Mouse (Mus musculus) E14TG2a.4 (cell line): ENCODE data around the gene Gm49450.
"Not testable (repeated sequence)": the region's sequence is repeated elsewhere in the genome, so short reads cannot be mapped to it uniquely, and the experiment has no call there.

Experiments
- H3K27me3 ChIP-seq: 2 replicates; pipeline ENCODE4 v1.6.1; 2014; ENCODE audit warnings: low read length, control low read depth; ENCODE audit not compliant: insufficient read depth
- H3K36me3 ChIP-seq: 2 replicates; pipeline ENCODE4 v1.6.1; 2014; ENCODE audit warnings: low read length, control low read depth; ENCODE audit not compliant: insufficient read depth
- H3K4me1 ChIP-seq: replicated peaks from 2 replicates; pipeline ENCODE4 v1.6.1; 2014; ENCODE audit warnings: low read depth, low read length, control low read depth
- H3K4me3 ChIP-seq: replicated peaks from 2 replicates; pipeline ENCODE4 v1.5.1; 2014; ENCODE audit warnings: mild to moderate bottlenecking, low read length
- H3K9me3 ChIP-seq: 2 replicates; pipeline ENCODE4 v1.6.1; 2014; ENCODE audit warnings: low read length, control low read depth
- CTCF ChIP-seq: conservative IDR thresholded peaks from 2 replicates; pipeline ENCODE4 v1.5.1; 2014; ENCODE audit warnings: low read length
- NANOG ChIP-seq: IDR thresholded peaks from 2 replicates; pipeline ENCODE4 v1.6.1; 2014; ENCODE audit warnings: borderline replicate concordance, low read length, mixed read lengths
- POU5F1 ChIP-seq: IDR thresholded peaks from 2 replicates; pipeline ENCODE4 v1.6.1; 2014; ENCODE audit warnings: low read length, borderline replicate concordance

The Gm49450 gene

GRCm38 (mm10) chr15:98941539-98941938 is 11.8 kb downstream of the Gm49450 start:
- H3K4me1 ChIP-seq = peaks cover 44% of the 10 kb centered on the region
- TF ChIP-seq CTCF = no peak
- TF ChIP-seq POU5F1 = no peak
- no peak for TF ChIP-seq NANOG
- no peaks in the 10 kb centered on the region for H3K27me3 ChIP-seq

GRCm38 (mm10) chr15:98940816-98941215 is 12.5 kb downstream of the Gm49450 start:
- TF ChIP-seq NANOG = no peak
- no peak for TF ChIP-seq CTCF
- no peak for TF ChIP-seq POU5F1
- Histone ChIP-seq H3K9me3 (no peaks in the 10 kb centered on the region), H3K36me3 (peaks cover 20% of the 10 kb centered on the region), H3K4me1 (peaks cover 48% of the 10 kb centered on the region), H3K27me3 (no peaks in the 10 kb centered on the region), H3K4me3 (no peak overlapping the region)

More at GRCm38 (mm10) chr15:98941539-98941938, 11.8 kb downstream of the Gm49450 start:
- H3K4me3 ChIP-seq = no peak overlapping the region
- H3K36me3 ChIP-seq = peaks cover 20% of the 10 kb centered on the region
- no peaks in the 10 kb centered on the region for H3K9me3 ChIP-seq

GRCm38 (mm10) chr15:98934217-98934839 is 19.0 kb downstream of the Gm49450 start, which contains the start of gene Tuba1b:
Tuba1b (minus strand) TSS chr15:98934565.
- Histone ChIP-seq H3K36me3 (peaks cover 39% of the 10 kb centered on the region), H3K27me3 (no peaks in the 10 kb centered on the region), H3K4me3 (peak within 1 kb of the TSS; percentile 96), H3K4me1 (peaks cover 37% of the 10 kb centered on the region), H3K9me3 (no peaks in the 10 kb centered on the region)
- TF ChIP-seq CTCF (no peak), POU5F1 (no peak), NANOG (no peak)

GRCm38 (mm10) chr15:98933833-98934216 is 19.5 kb downstream of the Gm49450 start:
- H3K27me3 ChIP-seq = no peaks in the 10 kb centered on the region
- H3K36me3 ChIP-seq = peaks cover 34% of the 10 kb centered on the region
- peak overlapping the region; percentile 96 for H3K4me3 ChIP-seq
- TF ChIP-seq POU5F1 (no peak), CTCF (no peak), NANOG (no peak)
- H3K4me1 ChIP-seq = peaks cover 42% of the 10 kb centered on the region
- no peaks in the 10 kb centered on the region for H3K9me3 ChIP-seq

- peak overlapping the region; percentile 96 for H3K4me3 ChIP-seq
- peaks cover 48% of the 10 kb centered on the region for H3K4me1 ChIP-seq
- H3K36me3 ChIP-seq = peaks cover 33% of the 10 kb centered on the region
- not testable (repeated sequence) for H3K27me3 ChIP-seq, H3K9me3 ChIP-seq
Measured at GRCm38 (mm10) chr15:98933004-98933671, 20.2 kb downstream of the Gm49450 start.

GRCm38 (mm10) chr15:98930998-98931397 is 22.4 kb downstream of the Gm49450 start:
- H3K27me3 ChIP-seq = no peaks in the 10 kb centered on the region
- no peak for TF ChIP-seq POU5F1
- no peak for TF ChIP-seq CTCF
- no peak for TF ChIP-seq NANOG
- H3K36me3 ChIP-seq = peaks cover 26% of the 10 kb centered on the region
- H3K4me3 ChIP-seq = no peak overlapping the region; the same call in 1 of the 2 replicates
- 0 out of 2 replicates have a peak, but pooled peaks cover 5% of the 10 kb centered on the region for H3K9me3 ChIP-seq
- H3K4me1 ChIP-seq = peaks cover 36% of the 10 kb centered on the region

GRCm38 (mm10) chr15:98930017-98930734 is 23.2 kb downstream of the Gm49450 start:
- TF ChIP-seq POU5F1 (no peak), NANOG (no peak), CTCF (no peak)
- Histone ChIP-seq H3K36me3 (peaks cover 26% of the 10 kb centered on the region), H3K9me3 (0 out of 2 replicates have a peak, but pooled peaks cover 6% of the 10 kb centered on the region), H3K4me3 (no peak overlapping the region), H3K4me1 (peaks cover 30% of the 10 kb centered on the region), H3K27me3 (no peaks in the 10 kb centered on the region)

- H3K4me1 ChIP-seq = peaks cover 30% of the 10 kb centered on the region
- TF ChIP-seq NANOG = no peak
- TF ChIP-seq CTCF = peak; percentile 50
- no peak for TF ChIP-seq POU5F1
Measured at GRCm38 (mm10) chr15:98928598-98929240, 24.6 kb downstream of the Gm49450 start.

More at GRCm38 (mm10) chr15:98928598-98929240, 24.6 kb downstream of the Gm49450 start:
- H3K9me3 ChIP-seq = 0 out of 2 replicates have a peak, but pooled peaks cover 6% of the 10 kb centered on the region
- 0 out of 2 replicates have a peak overlapping the region, but pooled peaks have one; percentile 13 for H3K4me3 ChIP-seq
- H3K36me3 ChIP-seq = peaks cover 26% of the 10 kb centered on the region
- H3K27me3 ChIP-seq = no peaks in the 10 kb centered on the region
